Mouse (Mus musculus) stomach, embryonic 16.5 days (tissue): ENCODE measurements around the gene Ubqln5. TPM values are rescaled to one million over a fixed set of nuclear protein-coding genes. Genes with fewer than 3 reads are reported as not detected.

Source experiments
- ATAC-seq: fragments of 200-750 bp; cut with Nextera tagmentation; 2 replicates; pipeline ENCODE4 v1.8.0; 2017; ENCODE audit warnings: moderate number of reproducible peaks, moderate TSS enrichment; ENCODE audit not compliant: insufficient read depth, low FRiP score
- H3K27ac ChIP-seq: fragments of 300-500 bp; sonication (generic); 2 replicates; pipeline ENCODE4 v1.5.1; 2014; ENCODE audit warnings: low read length
- H3K27me3 ChIP-seq: fragments of 300-500 bp; sonication (generic); 2 replicates; pipeline ENCODE4 v1.6.1; 2014; ENCODE audit warnings: low read length, control low read depth, mixed read lengths; ENCODE audit not compliant: control insufficient read depth, insufficient read depth
- H3K36me3 ChIP-seq: fragments of 300-500 bp; sonication (generic); 2 replicates; pipeline ENCODE4 v1.6.1; 2014; ENCODE audit warnings: low read length; ENCODE audit not compliant: control insufficient read depth, insufficient read depth
- H3K4me1 ChIP-seq: fragments of 300-500 bp; sonication (generic); 2 replicates; pipeline ENCODE4 v1.6.1; 2014; ENCODE audit warnings: low read length, control low read depth, mixed read lengths; ENCODE audit not compliant: control insufficient read depth, insufficient read depth
- H3K4me2 ChIP-seq: fragments of 300-500 bp; sonication (generic); 2 replicates; pipeline ENCODE4 v1.6.1; 2014; ENCODE audit warnings: low read depth, low read length, mixed read lengths
- H3K4me3 ChIP-seq: fragments of 300-500 bp; sonication (generic); replicated peaks from 2 replicates; pipeline ENCODE4 v1.5.1; 2014; ENCODE audit warnings: mild to moderate bottlenecking, low read length
- H3K9ac ChIP-seq: fragments of 300-500 bp; sonication (generic); 2 replicates; pipeline ENCODE4 v1.6.1; 2014; ENCODE audit warnings: low read length
- H3K9me3 ChIP-seq: fragments of 300-500 bp; sonication (generic); replicated peaks from 2 replicates; pipeline ENCODE4 v1.6.1; 2016; ENCODE audit warnings: low read length, control low read depth; ENCODE audit not compliant: control insufficient read depth
- WGBS: fragments of 180-500 bp; shearing (Covaris S2); extraction: QIAGEN DNeasy Blood & Tissue Kit; methylation state at CpG from one replicate; pipeline ENCODE4 v1.1.7; 2014; 5-methylcytosine and 5-hydroxymethylcytosine counted together
- polyA plus RNA-seq: library from polyadenylated mRNA; unstranded; fragments of >200 nt; fragmentation: Nextera tagmentation; extraction: Ambion mirVana; gene quantifications from 2 replicates; pipeline ENCODE4 v1.2.1, GENCODE M21; 2015

Gene Ubqln5
- not detected in 2 replicates for polyA plus RNA-seq

GRCm38 (mm10) chr7:104129726-104130125 lies at the start of gene Ubqln5:
Gene Ubqln5 (minus strand): TSS chr7:104129826.
- no peak within 1 kb of the TSS for H3K27ac ChIP-seq

DNA sequence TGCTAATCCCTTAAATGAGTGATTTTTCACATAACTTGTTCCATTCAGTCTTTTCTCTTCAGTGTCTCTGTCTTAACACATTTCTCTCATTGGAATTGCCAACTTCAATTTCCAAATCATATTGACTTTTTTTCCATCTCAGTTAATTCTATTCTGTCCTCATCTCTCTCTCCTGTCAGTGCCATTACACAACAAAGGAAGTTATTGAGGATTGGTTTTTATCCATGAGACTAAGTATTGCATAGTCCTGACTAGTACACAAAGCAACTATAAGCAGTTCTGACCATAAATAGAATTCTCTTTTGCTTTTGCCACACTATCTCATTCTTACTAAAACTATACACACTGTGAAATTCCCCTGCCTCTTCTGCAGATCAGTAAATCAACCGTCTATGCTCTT lies 49.4 kb upstream of the Ubqln5 start:
- WGBS = 81% methylated on average over 1 of the region's 1 CpGs
- H3K4me1 ChIP-seq = no peaks in the 10 kb centered on the region
- H3K9ac ChIP-seq = no peak overlapping the region
- no peaks in the 10 kb centered on the region for H3K27me3 ChIP-seq
- no peak for ATAC-seq
- no peak overlapping the region for H3K4me3 ChIP-seq
- H3K36me3 ChIP-seq = no peaks in the 10 kb centered on the region
- H3K4me2 ChIP-seq = no peak overlapping the region
- no peak overlapping the region for H3K27ac ChIP-seq
- no peaks in the 10 kb centered on the region for H3K9me3 ChIP-seq

More at GRCm38 (mm10) chr7:104129726-104130125, at the start of gene Ubqln5:
- 90% methylated on average over 5 of the region's 5 CpGs for WGBS
- H3K27me3 ChIP-seq = no peaks in the 10 kb centered on the region
- no peak within 1 kb of the TSS for H3K9ac ChIP-seq
- no peak; the same call in 1 of the 2 replicates for ATAC-seq
- no peaks in the 10 kb centered on the region for H3K9me3 ChIP-seq
- H3K36me3 ChIP-seq = no peaks in the 10 kb centered on the region
- H3K4me2 ChIP-seq = no peak within 1 kb of the TSS
- H3K4me3 ChIP-seq = no peak within 1 kb of the TSS
- H3K4me1 ChIP-seq = no peaks in the 10 kb centered on the region

GRCm38 (mm10) chr7:104178422-104179054 lies 48.9 kb upstream of the Ubqln5 start:
- no peak overlapping the region for H3K4me2 ChIP-seq
- no peak overlapping the region for H3K9ac ChIP-seq
- 71% methylated on average over 5 of the region's 5 CpGs for WGBS
- no peak overlapping the region for H3K4me3 ChIP-seq
- no peaks in the 10 kb centered on the region for H3K36me3 ChIP-seq
- H3K27me3 ChIP-seq = no peaks in the 10 kb centered on the region
- no peaks in the 10 kb centered on the region for H3K9me3 ChIP-seq
- no peak overlapping the region for H3K27ac ChIP-seq
- ATAC-seq = no peak
- no peaks in the 10 kb centered on the region for H3K4me1 ChIP-seq

GRCm38 (mm10) chr7:104175085-104175484 lies 45.5 kb upstream of the Ubqln5 start:
- Histone ChIP-seq H3K4me2 (no peak overlapping the region), H3K9ac (no peak overlapping the region), H3K36me3 (no peaks in the 10 kb centered on the region), H3K27ac (no peak overlapping the region), H3K4me1 (no peaks in the 10 kb centered on the region), H3K4me3 (no peak overlapping the region), H3K27me3 (no peaks in the 10 kb centered on the region), H3K9me3 (no peaks in the 10 kb centered on the region)
- WGBS = 64% methylated on average over 1 of the region's 1 CpGs
- no peak for ATAC-seq

DNA sequence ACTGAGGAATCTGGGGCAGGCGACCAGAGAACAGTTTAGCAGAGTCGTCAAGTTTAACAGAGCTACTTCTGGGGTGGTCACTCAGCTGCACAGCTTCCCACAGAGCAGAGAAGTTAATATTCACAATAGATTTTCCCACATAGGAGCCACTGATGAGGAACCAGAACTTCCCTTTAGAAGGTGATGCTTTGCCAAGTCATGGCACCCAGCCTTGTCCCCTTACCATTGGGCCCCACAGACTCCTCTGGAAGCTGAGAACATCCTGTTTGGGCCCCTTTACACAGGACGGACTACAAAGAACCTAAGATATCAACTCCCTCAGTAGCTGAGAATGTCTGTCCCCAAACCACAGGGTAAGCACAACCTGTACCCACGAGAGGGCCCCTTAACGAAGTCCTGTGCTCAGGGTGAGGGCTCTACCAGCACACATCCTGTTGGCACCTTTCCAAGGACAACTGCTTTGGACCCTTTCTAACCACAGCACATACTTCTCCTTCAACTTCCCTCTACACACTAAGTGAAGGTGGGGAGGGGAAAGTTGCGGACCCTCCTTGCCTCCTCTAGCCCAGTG lies 40.1 kb upstream of the Ubqln5 start:
- 67% methylated on average over 6 of the region's 6 CpGs for WGBS
- Histone ChIP-seq H3K4me3 (no peak overlapping the region), H3K36me3 (no peaks in the 10 kb centered on the region), H3K9me3 (no peaks in the 10 kb centered on the region), H3K9ac (no peak overlapping the region), H3K4me1 (no peaks in the 10 kb centered on the region), H3K27me3 (no peaks in the 10 kb centered on the region), H3K27ac (no peak overlapping the region), H3K4me2 (no peak overlapping the region)
- no peak for ATAC-seq

- Histone ChIP-seq H3K4me3 (no peak overlapping the region), H3K27me3 (no peaks in the 10 kb centered on the region), H3K9ac (no peak overlapping the region), H3K27ac (no peak overlapping the region), H3K9me3 (no peaks in the 10 kb centered on the region), H3K4me2 (no peak overlapping the region), H3K36me3 (no peaks in the 10 kb centered on the region), H3K4me1 (no peaks in the 10 kb centered on the region)
- WGBS = 77% methylated on average over 6 of the region's 6 CpGs
- no peak for ATAC-seq
Observed at GRCm38 (mm10) chr7:104167105-104167504, 37.5 kb upstream of the Ubqln5 start.

DNA sequence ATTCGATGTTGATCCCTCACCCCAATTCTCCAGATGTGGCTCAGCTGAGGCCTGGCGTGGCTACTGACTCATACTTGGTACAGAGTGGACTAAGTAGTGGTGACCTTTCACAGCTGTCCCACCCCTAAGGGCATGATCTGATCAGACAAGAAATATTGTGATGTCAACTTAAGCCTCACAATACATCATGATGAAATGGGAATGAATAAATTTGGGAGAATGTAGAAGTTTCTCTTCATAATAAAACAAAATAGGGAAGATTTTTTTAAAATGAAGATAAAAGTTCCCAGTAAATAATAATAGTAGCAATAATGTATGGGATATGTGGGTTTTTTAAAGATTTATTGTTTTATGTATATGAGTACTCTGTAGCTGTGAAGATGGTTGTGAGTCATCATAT lies 20.8 kb upstream of the Ubqln5 start, which contains the start of gene Ubqlnl:
Gene Ubqlnl (minus strand): TSS at position 101 of the 400 bp plus-strand sequence.
- H3K9ac ChIP-seq = no peak within 1 kb of the TSS
- no peaks in the 10 kb centered on the region for H3K27me3 ChIP-seq
- no peaks in the 10 kb centered on the region for H3K36me3 ChIP-seq
- 83% methylated on average over 2 of the region's 2 CpGs for WGBS
- no peaks in the 10 kb centered on the region for H3K9me3 ChIP-seq
- no peak within 1 kb of the TSS for H3K4me3 ChIP-seq
- ATAC-seq = no peak
- H3K4me1 ChIP-seq = no peaks in the 10 kb centered on the region
- H3K27ac ChIP-seq = no peak within 1 kb of the TSS
- H3K4me2 ChIP-seq = no peak within 1 kb of the TSS

GRCm38 (mm10) chr7:104143179-104143578 lies 13.6 kb upstream of the Ubqln5 start, which contains the start of gene Ubqln3:
Gene Ubqln3 (minus strand): TSS chr7:104143279.
- Histone ChIP-seq H3K9me3 (no peaks in the 10 kb centered on the region), H3K9ac (no peak within 1 kb of the TSS), H3K4me3 (no peak within 1 kb of the TSS), H3K4me1 (no peaks in the 10 kb centered on the region), H3K36me3 (no peaks in the 10 kb centered on the region), H3K4me2 (no peak within 1 kb of the TSS), H3K27ac (no peak within 1 kb of the TSS), H3K27me3 (no peaks in the 10 kb centered on the region)
- 64% methylated on average over 3 of the region's 3 CpGs for WGBS
- no peak for ATAC-seq

DNA sequence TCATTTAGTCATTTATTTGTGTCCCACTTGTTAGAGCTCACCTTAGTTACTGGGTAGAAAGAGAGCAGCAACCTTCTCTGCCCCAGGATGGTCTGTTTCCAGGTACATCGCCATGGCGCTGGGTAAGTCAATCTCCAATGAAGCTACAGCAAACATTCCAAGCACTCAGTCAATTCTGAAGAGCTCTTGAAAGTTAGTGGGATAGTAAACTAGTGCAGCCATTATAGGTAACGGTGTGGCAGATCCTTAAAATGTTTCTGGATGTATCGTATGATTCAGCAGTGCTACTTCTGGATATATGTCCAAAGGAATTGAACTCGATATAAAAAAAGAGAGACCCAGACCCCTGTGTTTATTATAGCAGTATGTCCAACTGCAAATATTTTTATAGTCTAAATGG lies 7.7 kb upstream of the Ubqln5 start, which contains the start of gene Olfr643:
Gene Olfr643 (minus strand): TSS at position 101 of the 400 bp plus-strand sequence.
- Histone ChIP-seq H3K9me3 (no peaks in the 10 kb centered on the region), H3K4me1 (no peaks in the 10 kb centered on the region), H3K27ac (no peak within 1 kb of the TSS), H3K27me3 (no peaks in the 10 kb centered on the region), H3K4me3 (no peak within 1 kb of the TSS), H3K9ac (no peak within 1 kb of the TSS), H3K4me2 (no peak within 1 kb of the TSS), H3K36me3 (no peaks in the 10 kb centered on the region)
- WGBS = 73% methylated on average over 5 of the region's 5 CpGs
- ATAC-seq = no peak
